In the genomic region with DNA sequence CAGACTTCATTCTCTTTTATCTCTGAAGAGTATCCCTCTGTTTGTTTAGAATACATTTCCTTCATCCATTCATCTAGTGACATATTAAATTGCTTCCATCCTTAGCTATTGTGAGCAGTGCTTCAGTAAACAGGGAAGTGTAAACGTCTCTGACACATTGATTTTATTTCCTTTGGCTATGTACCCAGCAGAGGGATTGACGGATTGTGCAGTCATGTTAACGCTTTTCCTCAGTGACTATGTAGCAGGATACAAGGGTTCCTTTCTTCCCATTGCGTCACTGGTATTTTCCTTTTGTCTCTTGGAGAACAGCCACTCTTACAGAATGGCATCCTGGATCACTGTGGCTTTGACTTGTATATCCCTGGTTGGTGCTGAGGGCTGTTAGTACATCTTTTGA, we compare ENCODE assay signal across 22 mouse cellular contexts.
DNase-seq lines count a peak whose midpoint lies in the region; ATAC-seq and TF ChIP-seq lines count a peak whose summit lies in the region.
"Had no signal": no experiment of that assay in that cellular context is flagged by ENCODE, and none has a peak within 500 bp of the region (broad histone marks: within the 10 kb centered on the region; RNA-seq: fewer than 3 reads in every experiment).

No protein-coding gene starts in this region.

- no peak overlapping the region for H3K4me2 ChIP-seq in hindbrain, postnatal 0 days (ENCODE audit: low read depth, low read length)
- H3K4me2 ChIP-seq in hindbrain, embryonic 13.5 days = no peak overlapping the region
- H3K4me2 ChIP-seq in midbrain, embryonic 11.5 days = no peak overlapping the region
- no peak overlapping the region for H3K4me2 ChIP-seq in midbrain, embryonic 13.5 days (replicated peaks)
- H3K4me2 ChIP-seq: limb, embryonic 15.5 days; liver, embryonic 15.5 days had no signal

- no peak for TF ChIP-seq CTCF in hindbrain, postnatal 0 days (IDR thresholded peaks at IDR 0.05; ENCODE audit: low read depth)
- no peak for TF ChIP-seq CTCF in brain, embryonic 14.5 days (IDR thresholded peaks at IDR 0.05; ENCODE audit: borderline replicate concordance, extremely low read depth, insufficient read depth, insufficient read length)

- peak; percentile 9 for DNase-seq in hindbrain, postnatal 0 days (ENCODE audit: low spot score)
- DNase-seq in midbrain, embryonic 11.5 days (ENCODE audit: low spot score, missing footprints) = peak; percentile 19
- DNase-seq in brain, embryonic 14.5 days (ENCODE audit: low read depth) = peak; percentile 40
- DNase-seq in thymus, adult 18-20 months = no peak
- no peak for DNase-seq in urinary bladder, postnatal 4 days (ENCODE audit: low spot score in 2 of 2)
- DNase-seq: adrenal gland, postnatal 36 days; cerebellum, adult 11 months; cerebellum, postnatal 10 days; gastrocnemius, postnatal 36 days; kidney, adult 9 months; kidney, postnatal 14 days; left cerebral cortex, postnatal 4 days; midbrain, embryonic 14.5 days; right cerebral cortex, postnatal 25 days; thymus, postnatal 14 days had no signal

- no peak for ATAC-seq in hindbrain, postnatal 0 days
- ATAC-seq in hindbrain, embryonic 13.5 days (ENCODE audit: low FRiP score) = no peak
- ATAC-seq in midbrain, embryonic 11.5 days (ENCODE audit: low FRiP score) = no peak
- no peak for ATAC-seq in midbrain, embryonic 13.5 days
- ATAC-seq: hindbrain, embryonic 16.5 days; intestine, embryonic 16.5 days had no signal

- H3K9ac ChIP-seq in hindbrain, postnatal 0 days (replicated peaks; ENCODE audit: low read length) = no peak overlapping the region
- no peak overlapping the region for H3K9ac ChIP-seq in hindbrain, embryonic 13.5 days
- no peak overlapping the region for H3K9ac ChIP-seq in midbrain, embryonic 11.5 days (ENCODE audit: low read length)
- no peak overlapping the region for H3K9ac ChIP-seq in midbrain, embryonic 13.5 days (replicated peaks)
- H3K9ac ChIP-seq: limb, embryonic 15.5 days; liver, embryonic 15.5 days had no signal

- TF ChIP-seq POLR2A in brain, embryonic 14.5 days (IDR thresholded peaks at IDR 0.05; ENCODE audit: borderline replicate concordance, extremely low read depth, insufficient read depth, insufficient read length, poor library complexity, severe bottlenecking) = no peak

- H3K9me3 ChIP-seq in hindbrain, postnatal 0 days (ENCODE audit: low read length) = no peaks in the 10 kb centered on the region
- no peaks in the 10 kb centered on the region for H3K9me3 ChIP-seq in hindbrain, embryonic 13.5 days
- H3K9me3 ChIP-seq in midbrain, embryonic 11.5 days (ENCODE audit: control insufficient read depth, low read length) = no peaks in the 10 kb centered on the region
- H3K9me3 ChIP-seq in midbrain, embryonic 13.5 days = no peaks in the 10 kb centered on the region
- H3K9me3 ChIP-seq: heart, embryonic 10.5 days; limb, embryonic 15.5 days; liver, embryonic 15.5 days had no signal

- no peak overlapping the region for H3K4me3 ChIP-seq in hindbrain, postnatal 0 days (ENCODE audit: low read length)
- no peak overlapping the region for H3K4me3 ChIP-seq in hindbrain, embryonic 13.5 days
- no peak overlapping the region for H3K4me3 ChIP-seq in midbrain, embryonic 11.5 days (ENCODE audit: low read depth, low read length)
- H3K4me3 ChIP-seq in midbrain, embryonic 13.5 days (replicated peaks) = no peak overlapping the region
- H3K4me3 ChIP-seq: heart, embryonic 10.5 days; limb, embryonic 15.5 days; liver, embryonic 15.5 days had no signal

- H3K27me3 ChIP-seq in hindbrain, postnatal 0 days (ENCODE audit: insufficient read depth, low read length) = no peaks in the 10 kb centered on the region
- 0 out of 2 replicates have a peak, but pooled peaks cover 5% of the 10 kb centered on the region for H3K27me3 ChIP-seq in hindbrain, embryonic 13.5 days
- H3K27me3 ChIP-seq in midbrain, embryonic 11.5 days (ENCODE audit: control insufficient read depth, insufficient read depth, low read length) = no peaks in the 10 kb centered on the region
- H3K27me3 ChIP-seq in midbrain, embryonic 13.5 days = no peaks in the 10 kb centered on the region
- H3K27me3 ChIP-seq: limb, embryonic 15.5 days; liver, embryonic 15.5 days had no signal

- no peaks in the 10 kb centered on the region for H3K4me1 ChIP-seq in hindbrain, postnatal 0 days (ENCODE audit: insufficient read depth, low read length)
- H3K4me1 ChIP-seq in hindbrain, embryonic 13.5 days (replicated peaks) = 0 out of 2 replicates have a peak, but pooled peaks cover 9% of the 10 kb centered on the region
- H3K4me1 ChIP-seq in midbrain, embryonic 11.5 days (ENCODE audit: control insufficient read depth, insufficient read depth, low read length) = no peaks in the 10 kb centered on the region
- peaks cover under 1% of the 10 kb centered on the region; the same call in 1 of the 2 replicates for H3K4me1 ChIP-seq in midbrain, embryonic 13.5 days (replicated peaks)
- H3K4me1 ChIP-seq: heart, embryonic 10.5 days; limb, embryonic 15.5 days; liver, embryonic 15.5 days had no signal

- 40% methylated on average over 4 of the region's 4 CpGs for whole genome bisulfite sequencing in hindbrain, postnatal 0 days
- 43% methylated on average over 4 of the region's 4 CpGs for WGBS in hindbrain, embryonic 13.5 days
- 69% methylated on average over 4 of the region's 4 CpGs for WGBS in midbrain, embryonic 11.5 days
- WGBS in midbrain, embryonic 13.5 days = 58% methylated on average over 4 of the region's 4 CpGs

- H3K27ac ChIP-seq in hindbrain, postnatal 0 days = no peak overlapping the region
- no peak overlapping the region for H3K27ac ChIP-seq in hindbrain, embryonic 13.5 days
- H3K27ac ChIP-seq in midbrain, embryonic 11.5 days (ENCODE audit: low read depth, low read length) = no peak overlapping the region
- H3K27ac ChIP-seq in midbrain, embryonic 13.5 days = no peak overlapping the region
- H3K27ac ChIP-seq: heart, embryonic 10.5 days; limb, embryonic 15.5 days; liver, embryonic 15.5 days had no signal

- no peaks in the 10 kb centered on the region for H3K36me3 ChIP-seq in hindbrain, postnatal 0 days (ENCODE audit: insufficient read depth, low read length)
- H3K36me3 ChIP-seq in hindbrain, embryonic 13.5 days = no peaks in the 10 kb centered on the region
- H3K36me3 ChIP-seq in midbrain, embryonic 11.5 days (ENCODE audit: control insufficient read depth, insufficient read depth, low read length) = no peaks in the 10 kb centered on the region
- no peaks in the 10 kb centered on the region for H3K36me3 ChIP-seq in midbrain, embryonic 13.5 days
- H3K36me3 ChIP-seq: heart, embryonic 10.5 days; limb, embryonic 15.5 days; liver, embryonic 15.5 days had no signal

Comparison
In these comparisons a context has a peak if more than half of its experiments do, and no peak if none do; other contexts are left out.
1. DNase-seq: peak in hindbrain, postnatal 0 days (single experiment), midbrain, embryonic 11.5 days (single experiment) and brain, embryonic 14.5 days (single experiment); none in thymus, adult 18-20 months (0 of 2) and urinary bladder, postnatal 4 days (0 of 2).